Mouse (Mus musculus) limb, embryonic 14.5 days (tissue): ENCODE data around the gene Gm37240. TPM values are rescaled to one million over a fixed set of nuclear protein-coding genes. Genes with fewer than 3 reads are reported as not detected.

Source experiments
- ATAC-seq: fragments of 200-750 bp; cut with Nextera tagmentation; 2 replicates; pipeline ENCODE4 v1.8.0; 2017; ENCODE audit warnings: low read depth, moderate number of reproducible peaks, moderate TSS enrichment; ENCODE audit not compliant: low FRiP score
- DNase-seq: peaks from one replicate; pipeline ENCODE4 v3.0.0-alpha.2; 2015; ENCODE audit warnings: low spot score
- H3K27ac ChIP-seq: fragments of 300-500 bp; sonication (generic); replicated peaks from 2 replicates; pipeline ENCODE4 v1.5.1; 2014; ENCODE audit warnings: low read depth, mild to moderate bottlenecking, low read length, moderate library complexity, mixed read lengths
- H3K27me3 ChIP-seq: fragments of 300-500 bp; sonication (generic); 2 replicates; pipeline ENCODE4 v1.6.1; 2014; ENCODE audit warnings: low read length, mixed read lengths; ENCODE audit not compliant: control insufficient read depth, insufficient read depth
- H3K36me3 ChIP-seq: fragments of 300-500 bp; sonication (generic); 2 replicates; pipeline ENCODE4 v1.6.1; 2014; ENCODE audit warnings: mild to moderate bottlenecking, low read length, moderate library complexity, mixed read lengths; ENCODE audit not compliant: control insufficient read depth, insufficient read depth
- H3K4me1 ChIP-seq: fragments of 300-500 bp; sonication (generic); 2 replicates; pipeline ENCODE4 v1.6.1; 2014; ENCODE audit warnings: antibody characterized with exemption, low read length, mixed read lengths; ENCODE audit not compliant: control insufficient read depth, insufficient read depth
- H3K4me2 ChIP-seq: fragments of 300-500 bp; sonication (generic); replicated peaks from 2 replicates; pipeline ENCODE4 v1.6.1; 2014; ENCODE audit warnings: low read depth, mild to moderate bottlenecking, low read length, moderate library complexity; ENCODE audit not compliant: severe bottlenecking
- H3K4me3 ChIP-seq: fragments of 300-500 bp; sonication (generic); replicated peaks from 2 replicates; pipeline ENCODE4 v1.5.1; 2014; ENCODE audit warnings: low read length
- H3K9ac ChIP-seq: fragments of 300-500 bp; sonication (generic); 2 replicates; pipeline ENCODE4 v1.6.1; 2014; ENCODE audit warnings: mild to moderate bottlenecking, low read depth, low read length, moderate library complexity; ENCODE audit not compliant: severe bottlenecking
- H3K9me3 ChIP-seq: fragments of 300-500 bp; sonication (generic); 2 replicates; pipeline ENCODE4 v1.6.1; 2016; ENCODE audit warnings: low read length; ENCODE audit not compliant: control insufficient read depth
- POLR2A ChIP-seq: fragments of 200-500 bp; IDR thresholded peaks from 2 replicates; pipeline ENCODE4 v1.8.0; 2012; ENCODE audit warnings: inconsistent platforms, mild to moderate bottlenecking, moderate library complexity, borderline replicate concordance; ENCODE audit not compliant: insufficient read depth, insufficient read length; ENCODE audit errors: extremely low read depth
- WGBS: fragments of 180-500 bp; shearing (Covaris S2); extraction: QIAGEN DNeasy Blood & Tissue Kit; methylation state at CpG from one replicate; pipeline ENCODE4 v1.1.7; 2014; 5-methylcytosine and 5-hydroxymethylcytosine counted together
- polyA plus RNA-seq, 2 experiments: library from polyadenylated mRNA; depleted of rRNA in 1 of 2; stranded (reverse) in 1 of 2; unstranded in 1 of 2; fragments of >200 nt; fragmentation: Nextera tagmentation in 1 of 2; extraction: Ambion mirVana in 1 of 2; gene quantifications; 2 replicates each; pipeline versions ENCODE4 v1.2.1 to v1.2.3; 2012 to 2014

The Gm37240 gene
- polyA plus RNA-seq, 2 experiments = 2.0 to 13.4 TPM

DNA sequence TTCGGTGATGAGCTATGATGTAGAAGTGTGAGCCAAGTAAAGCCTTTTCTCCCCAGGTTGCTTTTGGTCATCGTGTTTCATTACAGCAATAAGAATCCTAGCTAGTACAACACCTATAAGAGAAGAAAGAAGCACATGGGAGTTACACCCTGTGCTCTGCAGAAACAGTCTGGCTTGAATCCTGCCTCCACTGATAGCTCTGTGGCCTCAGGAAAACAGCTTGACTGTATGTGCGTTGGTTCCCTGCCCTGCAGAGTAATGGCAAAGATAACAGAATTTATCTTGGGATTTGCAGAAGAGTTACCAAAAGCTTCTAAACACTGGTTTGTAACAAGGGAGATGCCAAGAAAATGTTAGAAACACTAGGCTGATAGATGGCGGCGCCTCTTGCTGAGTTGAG is 75.3 kb downstream of the Gm37240 start:
- H3K27me3 ChIP-seq = no peaks in the 10 kb centered on the region
- WGBS = 88% methylated on average over 5 of the region's 5 CpGs
- DNase-seq = no peak
- no peak for ATAC-seq
- H3K4me3 ChIP-seq = no peak overlapping the region
- no peaks in the 10 kb centered on the region for H3K9me3 ChIP-seq
- H3K4me2 ChIP-seq = no peak overlapping the region
- H3K4me1 ChIP-seq = no peaks in the 10 kb centered on the region
- TF ChIP-seq POLR2A = no peak
- H3K36me3 ChIP-seq = no peaks in the 10 kb centered on the region
- H3K27ac ChIP-seq = no peak overlapping the region
- H3K9ac ChIP-seq = no peak overlapping the region

DNA sequence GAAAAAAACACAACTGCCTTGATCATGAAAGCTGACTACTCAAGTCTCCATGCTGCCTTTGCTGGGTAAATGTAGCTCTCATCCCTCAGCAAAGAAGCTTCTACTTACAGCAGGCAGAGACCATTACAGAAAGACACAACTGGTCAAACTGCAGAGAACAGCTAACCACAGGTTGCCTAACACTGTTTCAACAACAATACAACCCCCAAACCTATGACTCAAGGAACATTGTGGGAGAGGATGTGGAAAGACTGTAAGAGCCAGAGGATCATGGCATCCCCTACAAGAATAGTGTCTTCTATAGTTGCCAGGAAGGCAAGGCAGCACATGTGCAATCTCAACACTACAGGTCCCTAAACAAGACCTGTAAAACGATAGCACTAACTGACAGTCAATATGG is 94.2 kb downstream of the Gm37240 start:
- 82% methylated on average over 1 of the region's 1 CpGs for WGBS
- H3K27ac ChIP-seq = no peak overlapping the region
- TF ChIP-seq POLR2A = no peak
- no peak overlapping the region for H3K9ac ChIP-seq
- no peak for DNase-seq
- no peak overlapping the region for H3K4me2 ChIP-seq
- H3K4me3 ChIP-seq = no peak overlapping the region
- ATAC-seq = no peak
- no peaks in the 10 kb centered on the region for H3K4me1 ChIP-seq
- H3K27me3 ChIP-seq = no peaks in the 10 kb centered on the region
- no peaks in the 10 kb centered on the region for H3K36me3 ChIP-seq
- no peaks in the 10 kb centered on the region for H3K9me3 ChIP-seq

DNA sequence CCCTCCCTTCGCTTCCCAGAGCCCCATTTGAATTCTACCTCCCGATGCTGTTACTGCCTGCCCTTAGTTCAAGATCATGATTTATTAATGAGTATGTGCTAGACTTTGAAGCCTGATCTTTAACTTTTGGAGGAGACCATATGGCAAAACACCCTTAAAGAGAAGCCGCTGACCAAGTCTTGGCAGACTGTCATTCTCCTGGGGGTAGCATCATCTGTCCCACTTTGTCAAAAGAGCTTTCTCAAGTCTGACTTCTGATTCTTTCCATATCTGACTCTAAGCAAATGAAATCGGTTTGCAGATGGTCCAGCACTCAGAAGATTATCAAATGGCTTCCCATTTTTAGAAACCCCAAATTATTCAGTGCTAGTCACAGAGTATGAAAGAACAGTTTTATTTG is 97.6 kb downstream of the Gm37240 start:
- no peaks in the 10 kb centered on the region for H3K4me1 ChIP-seq
- H3K9ac ChIP-seq = no peak overlapping the region
- WGBS = 73% methylated on average over 4 of the region's 4 CpGs
- H3K4me2 ChIP-seq = no peak overlapping the region
- ATAC-seq (no peak), DNase-seq (no peak)
- TF ChIP-seq POLR2A = no peak
- H3K27ac ChIP-seq = no peak overlapping the region
- H3K36me3 ChIP-seq = no peaks in the 10 kb centered on the region
- H3K9me3 ChIP-seq = no peaks in the 10 kb centered on the region
- H3K27me3 ChIP-seq = no peaks in the 10 kb centered on the region
- H3K4me3 ChIP-seq = no peak overlapping the region

DNA sequence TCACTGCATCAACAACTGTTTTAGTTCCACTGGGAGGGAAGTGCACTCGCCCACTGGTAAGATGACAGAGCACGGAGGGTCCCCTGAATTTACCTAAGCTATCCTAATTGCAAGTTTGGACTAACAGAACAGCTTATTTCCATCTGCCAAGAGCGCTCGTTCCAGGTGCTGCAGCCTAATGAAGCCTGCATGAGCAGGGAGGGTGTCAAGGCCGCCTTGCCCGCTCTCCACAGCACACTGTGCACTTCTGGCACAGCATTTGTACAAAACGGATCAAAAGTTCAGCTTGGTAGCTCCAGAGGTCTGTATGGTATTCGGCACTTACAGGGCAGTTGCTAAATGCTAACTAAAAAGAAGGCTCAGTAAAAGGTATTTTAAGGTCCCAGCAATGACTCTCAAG is 100.8 kb downstream of the Gm37240 start:
- no peaks in the 10 kb centered on the region for H3K36me3 ChIP-seq
- no peak for DNase-seq
- WGBS = 52% methylated on average over 8 of the region's 8 CpGs
- no peak overlapping the region for H3K4me2 ChIP-seq
- ATAC-seq = no peak
- H3K4me3 ChIP-seq = no peak overlapping the region
- no peak overlapping the region for H3K27ac ChIP-seq
- no peaks in the 10 kb centered on the region for H3K4me1 ChIP-seq
- no peak overlapping the region for H3K9ac ChIP-seq
- H3K27me3 ChIP-seq = no peaks in the 10 kb centered on the region
- no peak for TF ChIP-seq POLR2A
- H3K9me3 ChIP-seq = no peaks in the 10 kb centered on the region

DNA sequence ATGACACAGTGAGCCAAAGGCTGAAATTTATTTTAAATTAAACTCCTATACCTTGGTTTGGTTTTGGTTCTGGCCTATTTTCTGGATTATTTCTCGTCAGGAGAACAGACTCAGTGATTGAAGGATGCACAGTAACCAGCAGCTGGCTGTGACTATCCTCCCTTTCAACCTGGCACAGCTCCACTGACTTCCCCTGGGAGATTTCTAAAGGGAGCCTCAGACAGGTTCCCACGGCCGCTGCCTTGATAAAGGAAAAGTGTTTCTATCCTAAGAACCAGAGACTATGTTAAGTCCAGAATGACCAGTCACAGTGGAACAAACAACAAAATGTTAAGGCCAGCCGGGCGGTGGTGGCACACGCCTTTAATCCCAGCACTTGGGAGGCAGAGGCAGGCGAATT is 106.4 kb downstream of the Gm37240 start:
- no peak for TF ChIP-seq POLR2A
- Histone ChIP-seq H3K9me3 (no peaks in the 10 kb centered on the region), H3K36me3 (no peaks in the 10 kb centered on the region), H3K4me3 (no peak overlapping the region), H3K9ac (no peak overlapping the region), H3K27me3 (no peaks in the 10 kb centered on the region), H3K4me1 (0 out of 2 replicates have a peak, but pooled peaks cover 5% of the 10 kb centered on the region), H3K27ac (no peak overlapping the region), H3K4me2 (no peak overlapping the region)
- DNase-seq (no peak), ATAC-seq (no peak)
- 85% methylated on average over 7 of the region's 7 CpGs for WGBS

DNA sequence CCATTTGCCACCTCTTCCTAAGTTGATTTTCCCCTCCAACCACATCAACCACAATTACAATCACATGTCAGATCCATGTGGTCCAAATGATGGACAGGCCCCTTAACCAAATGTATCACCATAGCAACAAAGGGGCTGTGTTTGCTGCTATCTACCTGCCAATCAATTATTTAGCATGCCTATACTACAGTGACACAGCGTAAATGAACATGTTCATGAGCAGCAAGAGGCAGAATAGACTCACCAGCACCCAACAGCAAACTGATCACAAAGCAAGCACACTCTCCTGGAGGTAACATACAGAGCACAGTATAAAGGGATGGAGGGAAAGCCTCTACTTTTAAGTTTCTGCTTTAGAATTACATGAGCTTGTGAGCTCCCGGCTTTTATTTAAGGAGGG is 107.0 kb downstream of the Gm37240 start:
- WGBS = 64% methylated on average over 2 of the region's 2 CpGs
- Histone ChIP-seq H3K36me3 (no peaks in the 10 kb centered on the region), H3K9ac (no peak overlapping the region), H3K4me1 (0 out of 2 replicates have a peak, but pooled peaks cover 5% of the 10 kb centered on the region), H3K4me2 (no peak overlapping the region), H3K27ac (no peak overlapping the region), H3K4me3 (no peak overlapping the region), H3K9me3 (no peaks in the 10 kb centered on the region), H3K27me3 (no peaks in the 10 kb centered on the region)
- no peak for TF ChIP-seq POLR2A
- DNase-seq (no peak), ATAC-seq (no peak)
